Mouse (Mus musculus) ovary, postnatal 10 days (tissue): Measurements from ENCODE around the gene Zbed4.
"Not testable (repeated sequence)": the region's sequence is repeated elsewhere in the genome, so short reads cannot be mapped to it uniquely, and the experiment has no call there.

Source experiments
- DNase-seq: peaks from one replicate; pipeline ENCODE4 v3.0.0; 2022; ENCODE audit warnings: low spot score

The Zbed4 gene

DNA sequence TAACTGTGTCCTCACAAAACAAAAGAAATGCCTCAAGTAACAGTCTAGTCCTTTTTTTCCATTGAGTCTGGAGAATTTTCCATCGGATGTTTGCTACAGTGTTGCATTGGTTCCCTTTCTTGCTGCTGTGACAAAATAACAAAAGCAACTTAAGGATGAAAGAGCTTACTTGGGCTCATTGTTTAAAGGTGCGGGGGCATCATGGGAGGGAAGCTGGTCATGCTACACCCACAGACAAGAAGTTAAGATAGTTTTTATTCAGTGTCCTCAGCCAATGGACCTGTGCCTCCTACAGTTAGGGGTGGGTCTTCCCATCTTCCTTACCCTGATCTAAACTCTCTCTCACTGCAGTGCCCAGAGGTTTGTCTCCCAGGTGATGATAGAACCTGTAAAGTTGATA lies 13.0 kb upstream of the Zbed4 start:
- DNase-seq, result no peak

DNA sequence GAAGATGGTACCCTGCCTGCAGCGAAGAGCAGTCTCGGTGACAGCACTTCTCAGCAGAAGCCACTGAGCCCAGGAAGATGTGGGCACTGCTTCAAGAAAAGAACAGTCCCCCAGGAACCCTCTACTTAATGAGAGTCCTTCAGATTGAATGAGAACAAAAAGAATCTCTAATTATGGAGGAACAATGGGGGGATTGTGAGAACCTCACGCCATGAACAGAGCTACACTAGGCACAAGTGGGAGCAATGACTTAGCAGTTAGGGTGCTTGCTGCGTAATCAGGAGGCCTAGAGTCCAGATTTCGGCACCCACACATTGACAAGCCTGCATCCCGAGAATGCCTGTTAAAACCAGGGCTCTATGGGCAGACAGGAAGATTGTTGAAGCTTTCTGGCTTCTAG lies 10.1 kb upstream of the Zbed4 start:
- DNase-seq, result no peak

DNA sequence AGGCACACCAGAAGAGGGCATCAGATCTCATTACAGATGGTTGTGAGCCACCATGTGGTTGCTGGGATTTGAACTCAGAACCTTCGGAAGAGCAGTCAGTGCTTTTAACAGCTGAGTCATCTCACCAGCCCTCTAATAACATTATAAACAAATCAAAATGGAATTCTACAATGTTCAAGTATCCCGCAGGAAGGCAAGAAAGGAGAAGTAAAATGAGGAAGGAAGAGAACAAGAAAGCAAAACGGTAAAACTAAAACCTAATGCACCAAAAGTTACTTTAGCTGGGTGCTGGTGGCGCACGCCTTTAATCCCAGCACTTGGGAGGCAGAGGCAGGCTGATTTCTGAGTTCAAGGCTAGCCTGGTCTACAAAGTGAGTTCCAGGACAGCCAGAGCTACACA lies 8.1 kb upstream of the Zbed4 start:
- DNase-seq, result not testable (repeated sequence)

DNA sequence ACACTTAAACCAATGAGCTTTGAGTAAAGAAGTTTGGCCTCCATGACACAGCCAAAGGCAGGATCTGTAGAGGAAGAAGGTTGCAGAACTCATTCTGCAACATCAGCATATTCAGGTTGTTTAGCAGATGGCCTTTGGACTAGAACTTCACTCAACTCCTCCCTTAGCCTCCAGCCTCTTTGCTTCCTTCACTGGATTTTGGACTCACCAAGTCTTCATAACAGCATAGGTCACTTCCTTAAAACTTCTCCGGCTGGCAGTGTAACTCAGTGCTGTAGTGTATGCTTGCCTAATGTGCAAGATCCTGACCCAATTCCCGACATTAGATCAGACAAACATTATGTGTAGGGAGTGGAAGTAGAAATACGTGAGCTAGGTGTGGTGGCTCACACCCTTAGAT lies 6.1 kb upstream of the Zbed4 start:
- DNase-seq, result no peak

DNA sequence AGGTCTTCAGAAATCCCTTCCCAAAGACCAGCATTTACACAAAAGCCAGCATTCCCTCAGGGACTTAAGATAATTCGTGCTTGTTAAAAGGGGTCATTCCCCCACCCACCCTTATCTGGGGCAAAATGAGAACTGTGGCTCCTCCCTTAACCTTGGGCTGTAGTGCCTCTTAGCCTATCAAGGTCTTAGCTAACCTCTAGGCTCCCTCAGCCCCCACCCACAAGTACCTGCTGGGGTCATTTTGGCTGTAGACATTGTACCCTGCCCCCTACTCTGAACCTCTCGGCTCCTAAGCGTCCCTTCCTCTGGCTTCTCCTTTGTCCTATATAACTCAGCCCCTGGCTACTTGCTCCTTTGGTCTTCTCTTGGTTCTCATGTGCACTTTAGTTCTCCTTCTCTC lies 5.5 kb upstream of the Zbed4 start:
- no peak for DNase-seq

DNA sequence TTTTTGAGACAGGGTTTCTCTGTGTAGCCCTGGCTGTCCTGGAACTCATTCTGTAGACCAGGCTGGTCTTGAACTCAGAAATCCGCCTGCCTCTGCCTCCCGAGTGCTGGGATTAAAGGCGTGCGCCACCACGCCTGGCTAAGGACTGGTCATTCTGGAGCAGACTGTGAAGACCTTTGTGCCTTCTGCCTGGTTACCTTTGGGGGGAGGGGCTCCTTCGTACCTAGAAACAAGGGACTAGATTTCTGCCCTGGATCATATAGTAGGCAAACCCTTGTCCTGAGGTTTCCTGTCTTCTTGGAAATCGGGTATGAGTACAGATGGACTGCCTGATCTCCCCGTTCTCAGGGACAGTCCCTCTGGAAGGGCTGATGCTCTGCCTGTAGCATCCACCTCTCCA lies 1.8 kb upstream of the Zbed4 start:
- DNase-seq, result not testable (repeated sequence)

DNA sequence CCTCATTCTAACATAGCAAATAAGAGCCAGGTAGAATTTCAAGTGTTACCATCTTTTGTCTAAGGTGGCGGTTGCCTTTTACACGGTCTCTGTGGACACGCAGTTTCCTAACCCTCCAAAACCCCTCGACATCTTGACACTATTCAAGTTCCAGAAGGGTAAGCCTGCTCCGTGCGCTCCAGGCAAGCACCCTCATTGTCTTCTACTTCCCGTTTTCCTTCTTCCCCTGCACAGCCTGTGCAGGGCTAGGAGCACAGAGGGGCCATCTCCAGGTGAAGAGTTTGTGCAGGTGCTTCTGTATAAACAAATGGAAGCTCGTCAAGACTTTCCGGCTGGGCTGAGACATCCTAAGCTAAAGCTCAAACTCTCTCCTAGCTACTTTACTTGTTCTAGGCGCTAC lies 1.4 kb upstream of the Zbed4 start:
- no peak for DNase-seq

DNA sequence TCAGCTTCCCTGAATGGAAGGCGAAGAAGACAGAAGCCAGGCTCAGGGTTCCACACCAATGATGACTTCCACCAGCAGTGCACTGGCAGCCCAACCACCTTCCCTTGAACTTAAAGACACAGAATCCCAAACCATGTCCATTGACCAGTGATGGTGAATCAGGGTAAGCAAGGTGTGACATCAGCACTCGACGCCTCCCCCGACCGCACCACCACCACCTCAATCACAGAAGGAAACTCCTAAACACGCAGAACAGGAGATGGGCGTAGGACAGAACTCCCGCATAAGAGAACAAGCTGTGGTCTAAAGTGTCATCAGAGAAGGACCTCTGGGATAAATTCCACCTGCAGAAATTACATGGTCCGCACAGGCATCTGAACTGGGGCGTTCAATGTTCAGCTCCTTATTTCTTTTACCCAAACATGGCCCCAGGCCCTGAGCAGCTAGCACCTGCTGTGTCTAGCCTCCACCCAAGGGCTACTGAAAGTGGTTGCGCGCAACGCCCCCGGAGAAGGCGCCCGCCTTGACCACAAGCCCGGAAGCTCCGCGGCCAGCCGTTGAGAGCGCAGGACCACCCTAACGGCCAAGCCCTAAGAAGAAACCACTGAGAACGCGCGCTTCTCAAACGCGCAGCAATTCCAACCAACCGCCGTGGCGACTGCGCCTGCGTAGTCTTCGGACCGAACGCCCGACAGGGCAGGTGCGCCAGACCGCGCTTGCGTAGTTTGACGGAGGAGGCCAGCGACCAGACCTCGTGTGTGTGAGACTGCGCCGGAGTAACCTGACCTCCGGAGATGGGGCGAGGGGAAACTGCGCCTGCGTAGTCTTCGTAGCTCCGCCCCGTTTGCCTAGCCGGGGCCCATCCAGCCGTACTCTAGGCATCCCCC lies 540 bp upstream of the Zbed4 start:
- peak; percentile 92 for DNase-seq

DNA sequence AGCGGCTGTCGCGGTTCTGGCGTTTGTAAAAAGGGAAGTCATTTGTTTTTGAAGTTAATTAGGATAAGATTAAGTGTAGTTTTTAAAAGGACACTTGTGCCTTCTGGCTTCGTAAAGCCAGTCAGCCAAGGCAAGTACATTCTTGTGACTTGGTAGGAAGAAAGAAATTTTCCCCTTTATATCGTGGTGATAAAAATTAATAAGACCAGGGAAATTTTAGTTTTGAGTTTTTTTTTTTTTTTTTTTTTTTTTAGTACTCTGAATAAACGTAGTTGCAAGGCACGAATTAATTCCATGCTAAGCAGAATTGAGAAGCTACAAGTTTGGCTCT lies 908 bp downstream of the Zbed4 start:
- DNase-seq, result no peak

DNA sequence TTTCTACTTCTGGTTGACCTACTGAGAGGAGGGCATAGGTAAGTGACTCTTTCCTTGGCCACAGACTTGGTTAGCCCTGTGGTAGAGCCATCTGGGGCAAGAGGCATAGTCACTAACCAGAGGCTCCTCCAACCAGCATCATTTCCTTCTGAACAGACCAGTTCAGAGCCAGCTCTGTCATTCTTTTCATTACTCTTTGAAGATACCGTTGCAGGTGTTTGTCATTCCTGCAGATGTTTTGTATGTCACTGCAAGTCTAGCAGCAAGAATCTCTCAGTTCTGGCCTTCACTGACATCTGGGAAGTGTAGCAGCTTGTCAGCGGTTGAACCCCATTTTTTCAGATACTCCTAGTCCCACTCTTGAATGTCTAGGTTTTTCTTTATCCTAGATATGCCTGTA lies 3.4 kb downstream of the Zbed4 start:
- DNase-seq, result no peak

DNA sequence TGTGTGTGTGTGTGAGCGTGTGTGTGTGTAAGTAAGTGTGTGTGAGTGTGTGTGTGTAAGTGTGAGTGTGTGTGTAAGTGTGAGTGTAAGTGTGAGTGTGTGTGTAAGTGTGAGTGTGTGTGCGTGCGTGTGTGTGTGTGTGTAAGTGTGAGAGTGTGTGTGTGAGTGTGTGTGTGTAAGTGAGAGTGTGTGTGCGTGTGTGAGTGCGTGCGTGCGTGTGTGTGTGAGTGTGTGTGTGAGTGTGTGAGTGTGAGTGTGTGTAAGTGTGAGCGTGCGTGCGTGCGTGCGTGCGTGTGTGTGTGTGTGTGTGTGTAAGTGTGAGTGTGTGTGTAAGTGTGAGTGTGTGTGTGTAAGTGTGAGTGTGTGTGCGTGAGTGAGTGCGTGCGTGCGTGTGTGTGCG lies 4.3 kb downstream of the Zbed4 start:
- no peak for DNase-seq

DNA sequence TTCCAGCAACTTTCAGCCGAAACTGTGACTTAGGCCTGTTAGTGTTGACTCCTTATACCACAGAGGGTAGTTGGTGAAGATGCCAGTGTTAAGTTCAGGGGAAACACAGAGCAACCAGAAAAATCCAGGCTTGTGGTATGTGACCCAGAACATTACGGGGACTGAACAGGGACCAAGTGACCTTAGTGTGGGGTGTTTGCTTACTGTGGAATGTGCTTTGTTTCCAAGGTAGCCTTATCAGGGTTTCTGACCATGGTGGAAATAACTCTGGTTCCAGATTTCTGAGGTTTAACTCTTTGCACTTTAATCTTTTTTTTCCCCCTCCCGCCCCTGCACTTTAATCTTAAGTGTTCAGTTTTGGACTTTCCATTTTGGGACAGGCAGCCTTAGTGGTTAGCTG lies 6.6 kb downstream of the Zbed4 start:
- no peak for DNase-seq

DNA sequence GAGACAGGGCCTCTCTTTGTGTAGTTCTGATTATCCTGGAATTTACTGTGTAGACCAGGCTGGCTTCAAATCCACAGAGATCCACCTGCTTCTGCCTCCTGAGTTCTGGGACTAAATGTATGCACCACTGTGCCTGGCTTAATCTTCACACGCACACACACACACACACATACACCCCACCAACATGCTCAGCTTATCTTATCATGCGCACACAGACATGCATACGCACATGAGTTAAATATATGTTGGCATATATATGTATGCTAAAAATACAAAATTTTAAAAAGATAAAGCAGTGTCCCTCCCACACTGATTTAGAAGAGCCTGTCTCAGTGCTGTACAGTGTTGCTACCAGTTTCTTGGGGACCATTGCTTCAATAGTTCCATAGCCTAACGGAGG lies 10.1 kb downstream of the Zbed4 start:
- no peak for DNase-seq

DNA sequence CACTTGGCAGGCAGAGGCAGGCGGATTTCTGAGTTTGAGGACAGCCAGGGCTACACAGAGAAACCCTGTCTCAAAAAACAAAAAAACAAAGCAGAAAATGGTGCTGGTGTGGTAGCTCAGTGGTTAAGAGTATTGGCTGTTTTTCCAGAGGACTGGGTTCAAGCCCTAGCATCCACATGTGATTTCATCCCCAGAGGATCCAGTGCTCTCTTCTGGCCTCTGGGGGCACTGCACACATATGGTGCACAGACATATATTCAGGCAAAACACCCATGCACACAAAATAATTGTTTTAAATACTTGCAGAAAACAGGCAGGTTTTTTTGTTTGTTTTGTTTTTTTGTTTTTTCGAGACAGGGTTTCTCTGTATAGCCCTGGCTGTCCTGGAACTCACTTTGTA lies 14.7 kb downstream of the Zbed4 start:
- not testable (repeated sequence) for DNase-seq

DNA sequence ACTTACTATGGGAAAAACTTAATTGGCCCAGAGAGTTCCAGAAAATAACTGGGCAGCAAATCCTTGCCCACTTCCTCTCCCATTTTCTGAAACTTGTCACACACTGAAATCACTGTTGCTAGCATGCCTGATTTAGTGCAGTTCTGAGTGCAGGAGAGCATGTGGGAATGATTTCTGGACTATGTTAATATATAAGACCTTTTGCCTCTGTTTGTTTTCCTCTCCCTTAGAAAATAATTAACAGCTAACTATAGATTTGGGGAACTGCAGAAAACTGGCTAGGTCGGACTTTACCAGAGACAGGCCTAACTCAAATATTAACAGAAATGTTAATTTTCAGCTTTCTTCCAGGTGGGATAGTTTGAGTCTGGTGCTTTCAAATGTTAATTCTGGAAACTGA lies 17.1 kb downstream of the Zbed4 start:
- no peak for DNase-seq

DNA sequence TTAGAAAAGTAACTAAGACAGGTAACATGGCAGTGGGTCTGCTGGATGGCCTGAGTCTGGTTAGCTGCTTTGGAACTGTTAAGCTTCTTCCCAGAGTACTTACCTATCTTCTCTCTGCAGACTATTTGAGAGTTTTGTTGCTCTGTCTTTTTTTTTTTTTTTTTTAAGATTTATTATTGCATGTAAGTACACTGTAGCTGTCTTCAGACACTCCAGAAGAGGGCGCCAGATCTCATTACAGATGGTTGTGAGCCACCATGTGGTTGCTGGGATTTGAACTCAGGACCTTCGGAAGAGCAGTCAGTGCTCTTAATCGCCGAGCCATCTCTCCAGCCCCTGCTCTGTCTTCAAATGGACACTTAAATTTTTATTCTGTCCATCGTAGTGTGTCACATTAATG lies 23.2 kb downstream of the Zbed4 start:
- not testable (repeated sequence) for DNase-seq

DNA sequence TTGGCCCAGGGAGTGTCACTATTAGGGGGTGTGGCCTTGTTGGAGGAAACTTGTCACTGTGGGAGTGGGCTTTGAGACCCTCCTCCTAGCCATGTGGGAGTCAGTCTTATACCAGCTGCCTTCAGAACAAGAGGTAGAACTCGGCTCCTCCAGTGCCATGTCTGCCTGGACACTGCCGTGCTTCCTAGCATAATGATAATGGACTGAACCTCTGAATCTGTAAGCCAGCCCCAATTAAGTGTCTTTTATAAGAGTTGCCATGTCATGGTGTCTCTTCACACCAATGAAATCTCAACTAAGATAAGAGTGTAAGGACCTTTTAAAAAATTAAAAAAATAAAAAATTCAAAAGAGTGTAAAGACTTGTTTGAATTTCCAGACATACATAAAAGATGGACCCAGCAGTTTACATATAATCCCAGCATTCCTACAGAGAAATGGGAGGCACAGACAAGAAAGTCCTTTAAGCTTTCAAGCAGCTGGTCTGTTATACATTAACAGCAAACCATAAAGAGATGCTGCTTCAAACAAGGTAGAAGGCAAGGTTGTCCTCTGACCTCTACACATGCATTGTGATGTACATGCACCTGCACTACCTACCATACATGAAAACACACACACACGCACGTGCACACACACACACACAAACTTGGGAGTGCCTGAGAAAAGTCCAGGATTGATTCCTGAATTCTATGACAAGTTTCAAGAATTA lies 40.8 kb downstream of the Zbed4 start:
- no peak for DNase-seq

DNA sequence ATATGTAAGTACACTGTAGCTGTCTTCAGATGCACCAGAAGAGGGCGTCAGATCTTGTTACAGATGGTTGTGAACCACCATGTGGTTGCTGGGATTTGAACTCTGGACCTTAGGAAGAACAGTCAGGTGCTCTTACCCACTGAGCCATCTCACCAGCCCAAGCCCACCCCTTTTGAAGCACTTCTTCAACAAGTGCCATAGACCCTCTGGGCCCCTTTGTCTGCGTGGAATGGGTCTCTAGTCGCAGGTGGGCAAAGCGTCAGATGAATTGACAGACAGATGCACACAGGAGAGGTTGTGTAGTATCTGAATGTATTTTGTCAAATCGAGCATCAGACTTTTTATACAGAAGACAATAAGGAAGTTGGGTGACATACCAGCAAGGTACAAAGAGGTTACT lies 43.3 kb downstream of the Zbed4 start:
- DNase-seq, result not testable (repeated sequence)

DNA sequence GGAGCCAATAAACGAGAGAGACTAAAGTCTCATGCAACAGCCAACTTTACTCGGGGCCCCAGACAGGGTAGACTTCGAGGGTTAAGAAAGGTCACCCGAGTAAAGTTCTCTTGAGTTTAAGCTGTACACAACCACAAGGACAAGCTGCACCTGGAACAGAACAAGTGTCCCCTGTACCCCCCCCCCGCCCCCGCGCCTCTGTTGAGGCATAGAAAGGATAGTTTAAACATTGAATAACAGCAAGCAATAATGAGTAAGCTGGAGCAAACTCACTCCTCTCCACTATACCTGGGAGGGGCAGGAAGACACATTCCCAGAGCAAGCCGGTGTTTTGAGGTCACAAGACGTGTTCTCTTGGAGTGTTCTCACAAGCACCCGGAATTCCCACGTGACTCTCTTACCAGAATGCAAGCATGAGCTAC lies 48.5 kb downstream of the Zbed4 start:
- no peak for DNase-seq

DNA sequence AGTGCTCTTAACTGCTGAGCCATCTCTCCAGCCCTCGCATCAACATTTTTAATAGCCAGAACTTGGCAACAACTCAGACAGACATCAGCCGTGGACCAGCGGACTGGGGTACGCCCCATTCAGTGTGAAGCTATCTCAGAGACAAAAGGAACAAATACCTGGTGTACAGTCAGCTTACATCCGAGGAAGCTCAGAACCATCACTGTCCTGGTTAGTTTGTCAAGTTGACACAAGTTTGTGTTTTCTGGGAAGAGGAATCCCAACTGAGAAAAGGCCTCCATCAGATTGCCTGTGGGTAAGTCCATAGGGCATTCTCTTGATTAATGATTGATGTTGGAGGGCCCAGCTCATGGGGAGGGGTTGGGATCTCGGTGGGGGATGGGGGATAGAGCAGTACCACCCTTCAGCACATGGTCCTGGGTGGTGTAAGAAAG lies 49.5 kb downstream of the Zbed4 start:
- DNase-seq, result no peak

DNA sequence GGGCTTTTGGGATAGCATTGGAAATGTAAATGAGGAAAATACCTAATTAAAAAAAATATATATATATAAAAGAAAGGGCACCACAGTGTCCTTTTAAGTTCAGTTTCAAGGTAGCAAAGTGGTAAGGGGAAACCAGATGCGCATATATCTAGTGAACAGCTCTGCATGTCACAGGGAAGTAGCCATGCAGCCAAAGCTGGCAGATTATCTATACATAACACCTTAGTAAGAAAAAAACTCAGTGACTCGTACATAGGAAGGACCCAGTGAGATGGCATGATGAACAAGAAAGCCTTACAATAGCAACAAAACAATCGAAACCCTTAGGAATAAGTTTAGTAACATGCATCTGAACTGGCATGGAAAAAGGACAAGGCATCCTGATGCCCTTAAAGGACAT lies 50.4 kb downstream of the Zbed4 start:
- DNase-seq, result no peak

DNA sequence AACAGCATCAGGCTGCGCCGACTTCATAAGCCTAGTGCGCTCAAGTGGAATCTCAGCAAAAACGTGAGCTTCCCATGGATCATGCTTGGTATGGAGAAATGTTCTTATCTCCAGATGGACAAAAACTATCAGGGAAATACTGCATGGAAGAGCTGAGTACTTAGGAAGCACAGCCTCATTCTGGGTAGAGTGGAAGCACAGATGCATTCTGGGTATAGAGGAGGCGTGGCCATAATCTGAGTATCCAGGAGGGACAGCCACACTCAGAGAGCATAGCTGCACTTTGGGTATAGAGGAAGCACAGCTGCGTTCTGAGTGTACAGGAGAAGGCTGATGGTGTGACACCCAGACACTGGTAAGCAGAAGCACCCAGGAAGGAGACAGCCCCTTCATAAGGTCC lies 50.9 kb downstream of the Zbed4 start:
- no peak for DNase-seq

DNA sequence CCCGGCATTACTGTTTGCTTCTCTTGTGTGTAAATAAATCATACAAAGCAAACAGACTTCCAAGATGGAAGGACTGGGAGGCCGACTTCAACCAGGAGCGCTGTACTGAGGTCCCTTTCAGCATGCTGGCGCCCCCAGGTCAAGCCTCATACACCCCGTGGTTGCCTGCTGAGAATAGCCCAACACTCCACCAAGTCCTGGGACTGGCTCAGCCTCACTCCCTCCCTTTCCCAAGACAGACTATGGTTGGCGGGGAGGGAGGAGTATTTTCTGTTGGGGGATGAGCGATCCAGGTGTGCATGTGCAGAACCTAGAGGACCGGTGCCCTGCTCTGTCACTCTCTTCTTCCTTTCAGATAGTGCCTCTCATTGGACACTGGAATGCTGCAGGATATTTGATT lies 56.7 kb downstream of the Zbed4 start:
- DNase-seq, result no peak

DNA sequence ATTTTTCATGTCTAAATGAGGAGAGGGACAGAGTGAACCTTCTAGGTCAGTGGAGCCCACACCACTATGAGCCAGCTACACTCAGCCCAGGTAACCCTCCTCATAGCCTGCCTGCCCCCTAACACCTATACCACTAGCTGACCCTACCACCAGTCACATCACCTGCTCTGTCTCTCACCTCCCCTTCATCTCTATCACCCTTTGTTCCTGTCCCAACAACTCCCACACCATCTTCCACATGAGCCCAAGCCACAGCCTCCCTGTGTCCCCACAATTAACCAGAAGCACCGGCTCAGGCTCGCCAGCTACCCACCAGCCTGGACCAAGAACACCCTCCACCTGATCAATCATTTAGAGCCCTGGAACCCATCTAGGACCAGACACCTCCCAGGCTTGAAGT lies 58.9 kb downstream of the Zbed4 start:
- DNase-seq, result no peak
